Mouse (Mus musculus) left cerebral cortex, adult 11 months (tissue): ENCODE measurements around the gene Fbxo36.
A peak's percentile ranks its signal among the peaks of the same experiment; 100 is the strongest.

Experiments used
- DNase-seq: peaks from one replicate; pipeline ENCODE4 v3.0.0; 2022; ENCODE audit warnings: low spot score

Fbxo36 gene

DNA sequence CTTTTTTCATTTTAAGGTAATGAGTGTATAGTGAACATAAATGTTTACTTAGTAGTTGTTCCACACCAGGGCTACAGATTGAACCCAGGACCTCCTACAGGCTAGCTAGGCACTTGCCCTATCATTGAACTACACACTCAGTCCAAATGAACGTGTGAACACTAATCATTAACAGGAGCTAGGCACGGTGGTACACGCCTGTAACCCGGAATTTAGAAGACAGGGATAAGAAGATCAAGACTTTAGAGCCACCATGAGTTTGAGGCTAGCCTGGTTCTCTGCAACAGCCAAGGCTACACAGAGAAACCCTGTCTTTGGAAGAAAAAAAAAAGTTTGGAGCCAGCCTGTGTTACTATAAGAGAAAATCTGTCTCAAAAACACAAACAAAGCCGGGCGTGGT is 20.0 kb downstream of the Fbxo36 start:
- no peak for DNase-seq

DNA sequence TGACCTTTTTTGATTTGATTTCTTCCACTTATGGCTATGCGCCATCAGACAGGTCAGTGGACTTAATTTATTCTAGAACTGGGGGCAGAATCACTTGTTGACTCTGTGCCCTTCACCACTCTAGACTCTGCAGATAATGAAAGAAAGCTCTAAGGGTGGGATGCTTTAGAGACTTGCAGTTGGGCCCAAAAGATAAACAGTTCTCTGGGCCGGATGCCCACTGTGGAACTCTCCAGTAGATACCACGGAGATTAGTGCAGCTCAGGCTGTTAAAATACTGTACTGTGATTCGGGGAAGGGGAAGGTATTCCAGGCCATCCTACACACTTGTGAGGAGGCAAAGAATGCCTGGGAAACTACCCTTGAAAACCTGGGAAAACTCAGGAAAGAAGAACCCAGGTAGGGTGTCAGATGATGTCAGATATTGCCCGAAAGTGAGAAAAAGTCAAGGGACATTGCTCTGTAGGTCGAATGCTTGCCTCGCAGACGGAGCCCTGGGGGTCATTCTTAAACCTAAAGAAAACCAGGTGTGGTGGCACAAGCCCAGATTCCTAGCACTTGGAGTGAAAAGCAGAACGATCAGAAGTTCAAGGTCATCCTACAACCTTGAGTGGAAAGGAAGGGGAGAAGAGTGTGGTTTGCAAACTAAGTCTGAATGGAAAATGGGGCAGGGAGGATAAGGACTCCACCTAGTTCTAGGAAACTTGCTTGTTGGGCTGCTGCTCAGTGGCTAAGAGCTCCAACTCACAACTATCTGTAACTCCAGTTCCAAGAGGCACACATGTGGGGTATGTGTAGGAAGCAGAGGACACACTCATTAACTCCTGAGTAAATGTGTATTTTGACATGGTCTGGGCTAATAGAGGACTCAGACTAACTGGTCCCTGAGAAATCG is 21.0 kb downstream of the Fbxo36 start:
- no peak for DNase-seq

DNA sequence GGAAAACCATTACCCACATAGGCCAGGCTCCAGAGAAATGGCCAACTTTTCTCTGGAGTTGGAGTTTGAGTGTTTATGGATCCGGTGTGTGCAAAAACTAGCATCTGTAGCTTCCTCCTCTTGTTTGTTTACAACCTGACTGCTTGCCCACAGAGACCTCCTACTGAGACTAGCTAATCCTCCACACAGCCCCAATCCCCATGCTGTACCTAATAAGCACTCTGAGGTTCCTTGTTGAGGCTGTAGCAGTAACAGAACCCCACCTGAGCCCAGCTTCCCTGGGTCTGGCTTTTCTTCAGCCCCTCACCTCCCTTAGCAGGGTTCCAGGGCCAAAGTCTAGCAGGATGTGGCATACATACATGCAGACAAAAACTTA is 21.6 kb downstream of the Fbxo36 start:
- DNase-seq: no peak

DNA sequence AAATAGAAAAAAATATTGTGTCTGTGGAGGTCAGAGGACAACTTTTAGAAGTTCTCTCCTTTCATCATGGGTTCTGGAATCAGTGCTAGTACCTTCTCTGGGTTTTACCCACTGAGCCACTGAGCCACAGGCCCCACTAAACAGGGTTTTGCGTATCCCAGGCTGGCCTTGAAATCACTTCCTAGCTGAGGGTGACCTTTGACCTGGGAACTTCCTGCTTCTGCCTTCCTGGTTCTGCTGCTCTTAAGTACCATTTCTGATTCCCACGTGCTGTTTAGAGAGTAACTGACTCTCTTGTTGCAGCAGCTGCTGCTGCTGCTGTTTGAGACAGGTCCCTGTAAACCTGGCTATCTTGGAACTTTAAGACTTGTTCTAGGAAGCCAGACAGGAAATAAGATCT is 25.0 kb downstream of the Fbxo36 start:
- DNase-seq: no peak

DNA sequence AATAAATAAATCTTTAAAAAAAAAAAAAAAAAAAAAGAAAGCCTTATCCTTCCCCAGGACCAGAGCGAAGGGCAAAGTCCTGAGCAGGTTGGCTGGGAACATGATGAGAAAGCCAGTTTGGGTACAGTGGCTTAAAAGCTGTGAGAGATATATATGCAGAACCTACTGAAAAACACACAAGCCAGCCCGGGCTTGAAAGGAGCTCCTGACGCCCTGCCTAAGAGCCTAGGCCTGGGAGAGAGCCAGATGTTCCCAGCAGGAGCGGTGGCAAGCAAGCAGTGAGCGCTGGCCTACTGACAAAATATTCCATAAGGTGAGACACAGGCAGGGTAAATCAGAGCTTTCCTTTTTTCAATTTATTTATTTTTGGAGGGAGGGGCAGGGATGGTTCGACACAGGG is 26.6 kb downstream of the Fbxo36 start:
- no peak for DNase-seq

DNA sequence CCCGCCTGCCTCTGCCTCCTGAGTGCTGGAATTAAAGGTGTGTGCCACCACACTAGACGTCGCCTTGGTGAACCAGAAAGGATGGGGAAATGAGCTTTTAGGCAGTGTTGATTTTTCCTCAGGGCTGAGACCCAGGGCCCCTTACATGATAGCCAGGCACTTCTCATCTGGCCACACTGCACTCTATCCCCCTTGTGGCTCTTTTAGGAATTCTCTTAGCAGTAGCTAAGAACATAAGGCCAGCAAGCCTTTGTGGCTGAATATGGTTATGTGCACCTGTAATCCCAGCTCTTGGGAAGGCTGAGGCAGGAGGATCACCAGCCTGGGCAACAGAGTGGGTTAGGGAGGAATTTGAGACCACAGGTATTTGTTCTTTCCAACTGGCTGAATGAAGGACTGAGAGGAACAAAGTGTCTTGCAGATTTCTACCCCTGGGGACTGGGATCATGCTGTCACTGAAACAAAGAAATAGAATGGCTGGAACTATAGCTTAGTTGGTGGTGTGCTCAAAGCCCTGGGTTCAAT is 27.1 kb downstream of the Fbxo36 start:
- DNase-seq: no peak

DNA sequence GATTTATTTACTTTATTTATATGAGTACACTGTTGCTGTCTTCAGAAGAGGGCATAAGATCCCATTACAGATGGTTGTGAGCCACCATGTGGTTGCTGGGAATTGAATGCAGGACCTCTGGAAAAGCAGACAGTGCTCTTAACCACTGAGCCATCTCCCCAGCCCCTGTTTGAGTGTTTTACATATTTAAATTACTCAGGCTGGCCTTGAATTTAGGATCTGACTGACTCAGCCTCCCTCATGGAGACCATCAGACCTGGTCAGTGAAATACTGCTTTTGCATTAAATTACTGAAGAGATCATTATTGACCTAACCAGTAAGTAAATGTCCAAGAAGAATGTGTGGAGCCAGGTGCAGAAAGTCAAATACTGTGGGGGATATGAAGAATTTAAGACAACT is 28.7 kb downstream of the Fbxo36 start:
- DNase-seq: no peak

DNA sequence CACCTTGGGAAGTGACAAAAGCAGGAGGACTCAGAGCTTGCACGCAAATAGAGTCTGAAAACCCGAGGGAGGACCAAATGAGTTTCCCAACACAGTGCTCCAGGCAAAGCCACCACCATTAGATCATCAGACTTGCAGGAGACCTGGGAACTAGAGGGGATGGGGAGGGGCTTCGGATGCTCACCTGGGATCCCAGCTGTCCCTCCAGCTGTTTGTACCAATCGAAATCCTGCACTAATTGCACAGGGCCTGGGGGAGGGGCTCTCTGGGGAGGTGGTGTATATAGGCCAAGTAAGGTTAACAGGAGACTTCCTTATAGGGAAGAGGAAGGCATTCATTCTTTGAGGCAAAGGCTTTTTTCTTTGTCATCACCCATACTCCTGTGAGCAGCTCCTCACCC is 29.2 kb downstream of the Fbxo36 start:
- no peak for DNase-seq

DNA sequence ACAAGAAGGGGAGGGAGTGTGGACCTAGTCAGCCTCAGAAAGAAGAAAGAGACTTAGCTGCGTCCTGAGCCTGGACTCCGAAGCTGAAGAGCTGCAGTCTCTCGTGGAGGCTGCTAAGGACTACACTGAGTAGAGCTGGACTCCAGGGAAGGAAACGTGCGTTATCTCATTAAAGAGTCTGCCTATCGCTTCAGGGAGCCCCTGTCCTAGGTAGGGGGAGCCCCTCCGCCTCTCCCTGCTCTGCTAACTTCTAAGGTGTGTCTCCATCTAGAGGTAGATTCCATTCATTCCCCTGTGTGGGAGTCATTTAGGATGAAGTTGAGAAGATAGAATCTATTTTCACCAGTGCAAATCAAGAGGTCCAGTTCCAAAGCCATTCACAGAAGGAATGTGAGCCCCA is 29.9 kb downstream of the Fbxo36 start:
- no peak for DNase-seq

DNA sequence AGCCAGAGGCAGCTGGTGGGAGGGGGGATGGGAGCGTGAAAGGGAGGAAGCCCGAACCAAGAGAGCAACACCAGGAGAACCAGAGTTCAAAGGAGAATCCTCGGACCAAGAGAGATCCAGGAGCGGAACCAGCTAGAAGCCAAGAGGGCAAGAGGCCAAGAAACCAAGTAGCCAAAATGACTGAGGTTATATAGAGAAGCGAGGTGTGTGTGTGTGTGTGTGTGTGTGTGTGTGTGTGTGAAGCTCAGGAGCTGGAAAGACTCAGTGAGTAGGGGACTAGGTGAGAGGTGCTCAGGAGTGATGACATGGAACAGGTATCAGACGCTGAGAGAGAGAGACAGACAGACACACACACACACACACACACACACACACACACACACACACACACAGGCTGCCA is 31.5 kb downstream of the Fbxo36 start:
- no peak for DNase-seq

DNA sequence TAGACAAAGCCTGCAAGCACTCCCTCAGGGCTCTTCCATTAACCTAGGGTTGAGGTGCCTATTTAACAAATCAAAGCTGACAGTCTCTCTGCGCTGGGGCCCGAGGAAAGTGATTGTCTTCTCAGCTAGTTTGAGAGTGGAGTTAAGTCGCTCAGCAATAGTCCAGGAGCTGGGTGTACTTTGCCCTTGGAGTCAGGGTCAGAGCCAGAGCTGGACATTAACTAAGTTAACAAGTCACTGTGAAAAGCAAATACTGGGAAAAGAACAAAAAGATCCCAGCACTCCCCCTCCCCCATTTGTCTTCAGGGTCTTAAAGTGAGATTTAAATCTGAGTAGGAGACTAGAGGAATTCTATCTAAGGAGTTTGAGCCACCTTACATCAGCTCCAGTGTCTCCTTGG is 32.5 kb downstream of the Fbxo36 start:
- no peak for DNase-seq

DNA sequence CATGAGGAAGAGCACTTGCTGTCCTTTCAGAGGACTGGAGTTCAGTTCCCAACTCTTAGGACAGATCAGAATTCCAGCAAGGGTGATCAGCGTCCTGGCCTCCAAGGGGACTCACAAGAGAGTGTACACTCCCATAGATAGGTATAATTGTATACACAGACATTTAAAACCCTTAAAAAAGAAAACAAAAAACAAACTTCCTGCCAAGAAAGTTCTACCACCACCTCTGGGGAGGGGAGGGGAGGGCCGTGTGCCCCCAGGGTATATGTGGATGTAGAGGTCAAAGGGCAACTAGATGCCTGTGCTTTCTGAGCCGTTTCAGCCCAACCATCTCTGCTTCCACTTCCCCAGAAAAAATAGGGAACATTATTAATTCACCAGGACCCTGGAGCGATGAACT is 33.3 kb downstream of the Fbxo36 start:
- no peak for DNase-seq

DNA sequence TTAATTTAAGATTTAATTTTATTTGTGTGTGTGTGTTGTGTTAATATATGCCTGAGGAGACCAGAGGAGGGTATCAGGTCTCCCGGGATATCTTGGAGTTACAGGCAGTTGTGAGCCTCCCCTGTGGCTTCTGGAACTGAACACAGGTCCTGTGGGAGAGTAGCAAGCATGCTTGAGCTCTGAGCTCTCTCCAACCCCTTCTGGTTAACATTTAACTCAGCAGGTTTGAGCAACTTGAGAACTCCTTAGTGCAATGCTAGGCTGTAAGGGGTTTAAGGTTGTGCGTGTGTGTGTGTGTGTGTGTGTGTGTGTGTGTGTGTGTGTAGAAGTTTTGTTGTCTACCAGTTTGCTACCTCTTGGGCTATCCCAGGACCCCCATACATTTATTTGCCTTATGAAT is 37.9 kb downstream of the Fbxo36 start:
- no peak for DNase-seq

DNA sequence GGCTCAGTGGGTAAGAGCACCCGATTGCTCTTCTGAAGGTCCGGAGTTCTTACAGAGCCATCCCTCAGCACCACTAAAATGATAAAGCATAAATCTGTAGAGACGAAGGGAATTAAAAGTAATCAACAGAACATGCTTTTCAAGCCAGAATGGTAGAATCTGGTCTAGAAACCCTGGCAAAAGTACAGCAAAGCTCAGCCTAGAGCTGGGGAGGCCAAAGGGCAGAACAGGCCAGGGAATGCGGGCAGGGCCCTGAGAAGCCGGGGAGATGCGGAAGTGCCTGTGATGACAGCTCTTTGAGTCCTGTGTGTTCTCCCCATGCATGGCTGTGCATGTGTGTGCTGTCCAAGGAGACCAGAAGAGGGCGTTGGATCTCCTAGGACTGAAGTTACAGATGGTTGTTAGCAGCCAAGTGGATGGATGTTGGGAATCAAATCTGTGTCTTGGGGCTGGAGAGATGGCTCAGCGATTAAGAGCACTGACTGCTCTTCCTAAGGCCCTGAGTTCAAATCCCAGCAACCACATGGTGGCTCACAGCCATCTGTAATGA is 40.0 kb downstream of the Fbxo36 start:
- DNase-seq: no peak

DNA sequence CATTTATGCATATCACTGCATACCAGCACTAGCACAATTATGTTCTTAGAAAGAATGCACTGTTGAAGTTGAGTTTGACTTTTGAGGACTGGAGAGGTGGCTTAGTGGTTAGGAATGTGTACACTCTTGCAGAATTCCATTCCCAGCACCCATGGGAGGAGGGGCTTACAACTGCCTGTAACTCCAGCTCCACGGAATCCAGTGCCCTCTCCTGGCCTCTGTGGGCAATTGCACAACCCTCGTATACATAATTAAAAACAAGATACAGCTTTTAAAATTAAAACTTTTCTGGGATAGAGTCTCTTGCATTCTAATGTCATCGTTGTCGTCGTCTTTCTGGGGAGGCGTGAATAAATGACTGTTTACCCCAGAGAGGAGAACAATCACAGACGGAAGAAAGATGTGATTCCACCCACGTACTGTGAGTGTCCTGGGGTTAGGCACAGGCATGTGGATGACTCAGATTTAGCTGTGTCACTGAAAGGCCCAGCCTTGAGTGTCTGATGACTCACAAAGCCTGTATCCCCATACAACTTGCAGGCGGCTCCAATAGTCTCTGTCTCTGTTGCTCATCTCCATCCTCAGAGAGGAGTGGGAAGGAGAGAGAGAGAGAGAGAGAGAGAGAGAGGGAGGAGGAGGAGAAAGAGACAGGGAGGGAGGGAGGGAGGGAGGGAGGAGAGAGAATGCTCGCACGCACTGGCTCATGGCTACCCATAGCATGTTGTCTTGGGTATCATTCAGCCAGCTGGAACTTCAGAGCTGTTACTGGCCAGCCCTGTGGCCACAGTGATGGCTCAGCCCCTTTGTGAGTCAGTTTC is 41.8 kb downstream of the Fbxo36 start:
- DNase-seq: peak; percentile 48

DNA sequence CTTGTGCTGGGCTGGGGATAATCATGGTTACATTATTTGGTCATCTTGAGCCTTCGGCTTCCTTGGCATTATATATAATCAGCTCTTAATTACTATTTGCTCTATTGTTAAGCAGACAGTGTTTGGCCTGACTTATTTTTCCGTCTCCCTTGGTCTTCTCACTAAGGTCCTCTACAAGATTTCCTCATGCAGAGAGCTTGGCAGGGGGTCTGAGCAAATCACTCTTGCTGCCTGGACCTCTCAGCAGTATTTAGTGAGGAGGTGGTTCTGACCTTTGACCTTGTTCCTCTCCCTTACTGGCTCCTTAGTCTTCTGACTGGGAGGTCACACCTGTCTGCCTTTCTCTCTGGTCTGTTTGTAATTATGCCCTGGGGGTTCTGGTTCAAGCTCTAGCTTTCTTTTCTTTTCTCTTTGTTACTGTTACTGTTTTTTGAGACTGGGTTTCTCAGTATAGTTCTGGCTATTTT is 42.5 kb downstream of the Fbxo36 start:
- DNase-seq: no peak

DNA sequence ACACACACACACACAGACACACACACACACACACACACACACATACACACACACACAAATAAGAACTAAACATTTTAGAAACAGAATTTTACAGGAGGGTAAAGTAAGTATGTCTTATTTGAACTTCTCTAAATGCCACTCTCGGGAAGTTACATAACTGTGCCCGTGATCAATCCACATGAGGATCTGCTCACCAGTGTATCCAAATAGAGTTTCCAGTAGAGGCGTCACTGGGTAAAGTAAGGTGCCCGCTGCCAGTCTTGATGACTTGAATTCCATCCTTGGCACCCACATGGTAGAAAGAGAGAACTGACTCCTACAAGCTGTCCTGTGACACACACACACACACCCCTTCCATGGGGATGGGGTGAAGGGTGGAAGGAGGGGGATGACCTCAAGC is 43.3 kb downstream of the Fbxo36 start:
- DNase-seq: no peak

DNA sequence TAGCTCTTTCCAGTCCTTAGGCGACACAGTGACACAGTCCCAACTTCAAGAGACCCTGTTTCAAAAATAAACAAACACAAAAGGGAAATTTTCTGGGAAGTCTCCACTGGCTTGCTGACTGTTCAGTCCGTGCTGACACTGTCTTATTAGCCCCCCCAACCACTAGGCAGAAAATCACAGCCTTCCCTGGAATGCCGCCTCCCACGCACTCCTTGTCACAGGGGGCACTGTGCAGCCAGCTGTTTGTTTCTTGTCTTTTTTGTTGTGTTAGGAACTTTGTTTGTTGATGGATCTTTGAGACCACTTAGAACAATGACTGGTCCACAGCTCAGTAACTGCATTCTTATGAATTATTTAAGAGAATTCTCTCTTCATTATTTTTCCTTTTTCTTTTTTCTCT is 44.2 kb downstream of the Fbxo36 start:
- no peak for DNase-seq

DNA sequence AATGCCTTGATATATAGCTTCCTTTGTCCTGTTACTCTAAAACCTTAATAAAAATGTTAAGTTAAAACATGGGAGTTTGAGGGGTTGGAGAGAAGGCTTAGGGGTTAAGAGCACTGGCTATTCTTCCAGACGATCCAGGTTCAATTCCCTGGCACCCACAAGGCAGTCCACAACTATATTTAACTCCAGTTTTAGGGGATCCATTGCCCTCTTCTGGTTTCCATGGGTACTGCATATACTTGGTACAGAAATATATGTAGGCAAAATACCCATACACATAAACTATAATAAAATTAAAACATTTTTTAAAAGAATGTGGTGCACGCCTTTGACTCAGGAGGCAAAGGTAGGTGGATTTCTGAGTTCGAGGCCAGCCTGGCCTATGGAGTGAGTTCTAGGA is 45.5 kb downstream of the Fbxo36 start:
- no peak for DNase-seq

DNA sequence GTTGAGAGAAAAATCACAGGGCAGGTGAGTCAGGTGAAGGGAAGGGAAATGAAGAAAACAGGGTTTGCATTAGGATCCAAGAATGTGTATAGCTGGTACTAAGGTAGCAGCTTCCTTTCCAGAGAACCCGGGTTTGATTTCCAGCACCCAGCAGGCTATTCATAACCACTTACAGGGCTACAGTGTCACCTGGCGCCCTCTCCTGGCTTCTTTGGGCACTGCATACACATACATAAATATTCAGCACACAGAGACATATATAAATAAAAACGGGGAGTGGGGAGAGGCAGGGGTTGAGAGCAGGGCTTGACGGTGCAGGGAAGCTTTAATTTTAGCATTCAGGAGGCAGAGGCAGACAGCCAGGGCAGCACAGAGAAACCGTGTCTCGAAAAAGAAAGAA is 46.3 kb downstream of the Fbxo36 start:
- no peak for DNase-seq

DNA sequence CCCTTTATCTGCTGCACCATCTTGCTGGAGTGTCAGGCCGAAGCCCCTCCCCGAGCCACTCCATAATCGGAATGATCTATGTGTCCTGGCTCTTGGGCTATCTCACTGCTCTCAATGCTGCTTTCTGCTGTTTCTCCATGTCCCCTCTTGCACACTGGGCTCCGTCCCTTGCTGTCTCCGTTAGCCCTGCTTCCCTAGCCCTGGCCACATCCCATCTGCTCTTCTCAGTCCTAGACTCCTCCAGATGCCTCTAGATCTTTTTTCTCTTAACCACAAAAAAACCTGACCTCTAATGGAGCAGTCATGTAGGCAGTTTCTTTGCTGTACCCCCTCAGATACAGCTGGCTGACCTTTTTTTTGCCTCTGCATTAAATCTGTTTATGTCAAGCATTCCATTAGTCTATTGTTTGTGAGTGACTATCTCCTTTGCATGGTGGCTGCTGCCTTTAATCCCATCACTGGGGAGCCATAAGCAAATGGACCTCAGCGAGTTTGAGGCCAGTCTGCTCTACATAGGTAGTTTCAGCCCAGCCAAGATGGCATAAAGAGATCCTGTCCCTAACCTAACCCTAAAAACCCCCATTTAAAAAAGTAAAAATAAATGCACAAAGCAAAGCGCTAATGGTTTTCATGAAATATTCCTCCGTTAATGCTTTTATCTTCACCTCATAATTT is 49.8 kb downstream of the Fbxo36 start:
- DNase-seq: no peak

DNA sequence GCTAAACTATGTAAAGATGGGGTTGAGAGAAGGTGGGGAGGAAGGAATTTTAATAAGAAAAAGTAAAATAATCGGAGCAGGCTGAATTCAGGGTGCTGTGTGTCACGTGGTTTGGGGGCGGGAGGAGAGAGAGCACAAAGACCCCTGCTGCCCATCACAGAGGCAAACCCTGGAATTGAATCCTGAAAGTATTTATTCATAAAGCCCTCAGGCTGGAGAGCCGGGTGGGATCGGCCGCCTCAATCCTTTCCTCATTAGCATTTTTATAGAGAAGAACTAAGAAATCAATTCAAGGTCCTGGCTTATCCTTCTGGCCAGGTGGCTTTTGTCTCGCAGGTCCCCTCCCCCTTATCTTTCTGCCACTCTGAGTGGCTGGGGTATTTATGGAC is 50.4 kb downstream of the Fbxo36 start:
- no peak for DNase-seq
